Mouse (Mus musculus) myocyte (in vitro differentiated cells): Measurements from ENCODE around the gene Pcsk2. TPM values are rescaled to one million over a fixed set of nuclear protein-coding genes. Genes with fewer than 3 reads are reported as not detected.

Experiments
- H3K27me3 ChIP-seq: one replicate; pipeline ENCODE4 v1.6.1; 2011; ENCODE audit not compliant: control insufficient read depth, insufficient read depth, insufficient read length
- H3K36me3 ChIP-seq: one replicate; pipeline ENCODE4 v1.6.1; 2011; ENCODE audit not compliant: control insufficient read depth, insufficient read depth
- H3K4me2 ChIP-seq: one replicate; pipeline ENCODE4 v1.6.1; 2011; ENCODE audit warnings: low read depth, control low read depth
- H3K4me3 ChIP-seq: one replicate; pipeline ENCODE4 v1.5.1; 2011; ENCODE audit warnings: mild to moderate bottlenecking, control low read depth, moderate library complexity
- H3K79me2 ChIP-seq: one replicate; pipeline ENCODE4 v1.6.1; 2011; ENCODE audit not compliant: control insufficient read depth, insufficient read depth
- H3ac ChIP-seq: one replicate; pipeline ENCODE4 v1.6.1; 2011; ENCODE audit not compliant: control insufficient read depth, insufficient read length
- CEBPB ChIP-seq: IDR thresholded peaks from 2 replicates; pipeline ENCODE4 v1.6.1; 2011; ENCODE audit warnings: mild to moderate bottlenecking, moderate library complexity; ENCODE audit not compliant: poor library complexity, insufficient read depth, severe bottlenecking
- E2F4 ChIP-seq: IDR thresholded peaks from one replicate; pipeline ENCODE4 v1.6.1; 2011; ENCODE audit warnings: mild to moderate bottlenecking, control low read depth, moderate library complexity; ENCODE audit not compliant: insufficient read depth
- MAX ChIP-seq: IDR thresholded peaks from one replicate; pipeline ENCODE4 v1.6.1; 2011; ENCODE audit warnings: low read depth, mild to moderate bottlenecking, control low read depth
- MYOD1 ChIP-seq, 3 experiments: IDR thresholded peaks; one replicate each; pipeline ENCODE4 v1.6.1; 2011; ENCODE audit warnings: control low read depth in 2 of 3, low read depth in 2 of 3, mild to moderate bottlenecking in 2 of 3, moderate library complexity in 1 of 3; ENCODE audit not compliant: insufficient read length in 2 of 3, control insufficient read depth in 1 of 3
- MYOG ChIP-seq, 3 experiments: IDR thresholded peaks; one replicate each; pipeline ENCODE4 v1.6.1; 2011; ENCODE audit warnings: control low read depth in 2 of 3, low read depth in 2 of 3, mild to moderate bottlenecking in 2 of 3; ENCODE audit not compliant: insufficient read length in 2 of 3, control insufficient read depth in 1 of 3, insufficient read depth in 1 of 3
- POLR2A ChIP-seq: IDR thresholded peaks from one replicate; pipeline ENCODE4 v1.6.1; 2011; ENCODE audit warnings: low read depth, mild to moderate bottlenecking, control low read depth, moderate library complexity; ENCODE audit not compliant: insufficient read length
- POLR2AphosphoS2 ChIP-seq: IDR thresholded peaks from one replicate; pipeline ENCODE4 v1.6.1; 2011; ENCODE audit warnings: low read depth, control low read depth; ENCODE audit not compliant: insufficient read length
- REST ChIP-seq: IDR thresholded peaks from one replicate; pipeline ENCODE4 v1.6.1; 2011; ENCODE audit warnings: mild to moderate bottlenecking, control low read depth, moderate library complexity; ENCODE audit not compliant: insufficient read depth, insufficient read length
- SRF ChIP-seq: IDR thresholded peaks from one replicate; pipeline ENCODE4 v1.6.1; 2011; ENCODE audit warnings: low read depth; ENCODE audit not compliant: control insufficient read depth, insufficient read length
- TCF12 ChIP-seq: IDR thresholded peaks from one replicate; pipeline ENCODE4 v1.6.1; 2011; ENCODE audit warnings: mild to moderate bottlenecking, control low read depth; ENCODE audit not compliant: poor library complexity, insufficient read depth, severe bottlenecking
- TCF3 ChIP-seq: IDR thresholded peaks from one replicate; pipeline ENCODE4 v1.6.1; 2011; ENCODE audit warnings: low read depth, control low read depth; ENCODE audit not compliant: insufficient read length
- USF1 ChIP-seq: IDR thresholded peaks from one replicate; pipeline ENCODE4 v1.6.1; 2011; ENCODE audit warnings: low read depth, mild to moderate bottlenecking, control low read depth, moderate library complexity
- polyA plus RNA-seq: library from polyadenylated mRNA; unstranded; fragments of >200 nt; fragmentation: generic; extraction: Trizol; gene quantifications from one replicate; pipeline ENCODE4 v1.2.1, GENCODE M21; 2012; ENCODE audit warnings: missing spikeins

The Pcsk2 gene
- polyA plus RNA-seq = 0.01 TPM

- Histone ChIP-seq H3K79me2 (no peaks in the 10 kb centered on the region), H3K27me3 (peaks cover 11% of the 10 kb centered on the region), H3K36me3 (no peaks in the 10 kb centered on the region), H3ac (no peak within 1 kb of the TSS), H3K4me3 (no peak within 1 kb of the TSS), H3K4me2 (peak within 1 kb of the TSS; percentile 75)
- TF ChIP-seq MAX (no peak), TCF12 (no peak), POLR2AphosphoS2 (no peak), USF1 (no peak), CEBPB (no peak), MYOD1 (IDR thresholded peaks at IDR 0.05; ENCODE audit: control insufficient read depth in 1 of 3, insufficient read length in 2 of 3, low read depth in 2 of 3) (no peak), TCF3 (no peak), SRF (no peak), E2F4 (no peak)
Measured at GRCm38 (mm10) chr2:143545758-143546246, at the start of gene Pcsk2. Gene Pcsk2 (plus strand): TSS chr2:143546156.

DNA sequence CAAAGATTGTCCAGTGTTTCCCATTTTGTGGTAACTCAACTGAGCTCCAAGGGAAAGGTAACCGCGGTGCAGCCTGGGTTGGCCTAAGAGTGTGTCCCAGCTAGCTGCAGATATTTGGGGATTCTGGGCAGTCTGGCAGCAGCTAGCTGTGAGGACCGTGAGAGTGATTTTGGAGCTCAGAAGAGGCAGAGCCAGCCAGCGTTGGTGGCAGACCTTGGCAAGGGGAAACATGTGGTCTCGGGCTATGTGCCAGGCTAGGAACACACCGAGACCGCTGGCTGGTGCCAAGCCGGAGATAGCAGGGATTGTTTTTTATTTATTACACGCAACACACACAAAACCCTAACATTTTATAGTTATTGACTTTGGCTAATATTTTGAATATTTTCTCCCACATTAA lies 45.1 kb upstream of the Pcsk2 start:
- TF ChIP-seq MAX (no peak), POLR2A (no peak), POLR2AphosphoS2 (no peak), SRF (no peak), CEBPB (no peak), MYOD1 (IDR thresholded peaks at IDR 0.05; ENCODE audit: control insufficient read depth in 1 of 3, insufficient read length in 2 of 3, low read depth in 2 of 3) (no peak), TCF12 (no peak), E2F4 (no peak), TCF3 (no peak), USF1 (no peak)
- no peak overlapping the region for H3K4me2 ChIP-seq

GRCm38 (mm10) chr2:143501760-143502159 lies 44.2 kb upstream of the Pcsk2 start:
- Histone ChIP-seq H3K27me3 (no peaks in the 10 kb centered on the region), H3K36me3 (no peaks in the 10 kb centered on the region), H3K4me3 (no peak overlapping the region), H3K4me2 (no peak overlapping the region), H3ac (no peak overlapping the region), H3K79me2 (no peaks in the 10 kb centered on the region)
- TF ChIP-seq MYOG (IDR thresholded peaks at IDR 0.05; ENCODE audit: control insufficient read depth in 1 of 3, insufficient read depth in 1 of 3, insufficient read length in 2 of 3, low read depth in 2 of 3) (no peak), MYOD1 (IDR thresholded peaks at IDR 0.05; ENCODE audit: control insufficient read depth in 1 of 3, insufficient read length in 2 of 3, low read depth in 2 of 3) (no peak), USF1 (no peak), SRF (no peak), POLR2AphosphoS2 (no peak), TCF3 (no peak), MAX (no peak), POLR2A (no peak), CEBPB (no peak), TCF12 (no peak), REST (no peak), E2F4 (no peak)

More for the DNA sequence above, 45.1 kb upstream of the Pcsk2 start:
- Histone ChIP-seq H3K79me2 (no peaks in the 10 kb centered on the region), H3K4me3 (no peak overlapping the region), H3K36me3 (no peaks in the 10 kb centered on the region), H3ac (no peak overlapping the region), H3K27me3 (no peaks in the 10 kb centered on the region)

DNA sequence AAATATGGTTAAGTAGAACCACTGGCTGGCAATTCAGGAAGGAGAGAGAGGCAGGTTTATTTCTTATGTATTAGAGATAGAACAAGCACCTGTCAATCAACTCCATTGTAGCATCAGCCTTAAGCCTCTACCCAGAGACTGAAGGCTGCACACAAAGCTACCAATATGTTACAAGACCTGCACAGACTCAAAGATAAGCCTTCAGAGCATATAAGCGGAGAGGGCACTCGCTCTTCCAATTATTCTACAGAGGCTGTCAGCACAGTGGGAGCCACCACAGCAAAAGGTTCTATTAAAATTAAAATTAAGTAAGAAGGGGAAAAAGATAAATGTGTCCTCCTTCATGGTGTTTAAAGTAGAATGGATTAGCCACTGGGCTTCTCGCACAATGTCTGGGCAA lies 43.8 kb upstream of the Pcsk2 start:
- Histone ChIP-seq H3K4me3 (no peak overlapping the region), H3K27me3 (no peaks in the 10 kb centered on the region), H3ac (no peak overlapping the region), H3K36me3 (no peaks in the 10 kb centered on the region), H3K79me2 (no peaks in the 10 kb centered on the region), H3K4me2 (no peak overlapping the region)
- TF ChIP-seq E2F4 = no peak
- TF ChIP-seq SRF = no peak
- no peak for TF ChIP-seq MAX
- no peak for TF ChIP-seq MYOD1 (IDR thresholded peaks at IDR 0.05; ENCODE audit: control insufficient read depth in 1 of 3, insufficient read length in 2 of 3, low read depth in 2 of 3)
- no peak for TF ChIP-seq TCF3
- no peak for TF ChIP-seq TCF12
- TF ChIP-seq USF1 = no peak
- TF ChIP-seq REST = no peak

- no peak overlapping the region for H3K4me2 ChIP-seq
Measured at GRCm38 (mm10) chr2:143536485-143536884, 9.5 kb upstream of the Pcsk2 start.

More at GRCm38 (mm10) chr2:143536485-143536884, 9.5 kb upstream of the Pcsk2 start:
- H3ac ChIP-seq = no peak overlapping the region
- no peaks in the 10 kb centered on the region for H3K27me3 ChIP-seq
- H3K4me3 ChIP-seq = no peak overlapping the region
- H3K79me2 ChIP-seq = no peaks in the 10 kb centered on the region
- H3K36me3 ChIP-seq = no peaks in the 10 kb centered on the region
- TF ChIP-seq E2F4 = no peak
- no peak for TF ChIP-seq TCF12
- TF ChIP-seq REST = peak; percentile 95
- TF ChIP-seq TCF3 = no peak
- TF ChIP-seq SRF = no peak
